Mouse (Mus musculus) liver, adult (tissue): Measurements from ENCODE around the gene Ubxn6.

Experiments used
- GATA4 ChIP-seq: IDR thresholded peaks from 2 replicates; pipeline ENCODE4 v1.6.1; 2014; ENCODE audit warnings: mild to moderate bottlenecking, low read length; ENCODE audit not compliant: insufficient replicate concordance

Ubxn6 gene

GRCm38 (mm10) chr17:56077523-56077922 lies 2.7 kb upstream of the Ubxn6 start:
- no peak for TF ChIP-seq GATA4

- no peak for TF ChIP-seq GATA4
Measured at GRCm38 (mm10) chr17:56074097-56074826, 566 bp downstream of the Ubxn6 start.

- TF ChIP-seq GATA4 = no peak
Measured at GRCm38 (mm10) chr17:56072243-56072642, 2.6 kb downstream of the Ubxn6 start.

GRCm38 (mm10) chr17:56071126-56071525 lies 3.7 kb downstream of the Ubxn6 start:
- no peak for TF ChIP-seq GATA4

GRCm38 (mm10) chr17:56069066-56069465 lies 5.8 kb downstream of the Ubxn6 start:
- no peak for TF ChIP-seq GATA4

- no peak for TF ChIP-seq GATA4
Measured at GRCm38 (mm10) chr17:56066451-56066850, 8.4 kb downstream of the Ubxn6 start.

- no peak for TF ChIP-seq GATA4
Measured at GRCm38 (mm10) chr17:56062081-56062480, 12.7 kb downstream of the Ubxn6 start.

- no peak for TF ChIP-seq GATA4
Measured at GRCm38 (mm10) chr17:56057381-56058120, 17.3 kb downstream of the Ubxn6 start.

GRCm38 (mm10) chr17:56055945-56056678 lies 18.7 kb downstream of the Ubxn6 start:
- no peak for TF ChIP-seq GATA4

GRCm38 (mm10) chr17:56054938-56055337 lies 19.9 kb downstream of the Ubxn6 start:
- no peak for TF ChIP-seq GATA4

- no peak for TF ChIP-seq GATA4
Measured at GRCm38 (mm10) chr17:56051369-56051768, 23.5 kb downstream of the Ubxn6 start.

GRCm38 (mm10) chr17:56040857-56041163 lies 34.0 kb downstream of the Ubxn6 start:
- no peak for TF ChIP-seq GATA4

GRCm38 (mm10) chr17:56040030-56040856 lies 34.6 kb downstream of the Ubxn6 start, which contains the start of gene Chaf1a:
Gene Chaf1a (plus strand): TSS chr17:56040439.
- peak; percentile 20; the same call in 1 of the 2 replicates for TF ChIP-seq GATA4

GRCm38 (mm10) chr17:56039345-56039744 lies 35.5 kb downstream of the Ubxn6 start:
- no peak for TF ChIP-seq GATA4
